Mouse (Mus musculus) neural tube, embryonic 15.5 days (tissue): ENCODE results near the gene Gm364. TPM values are rescaled to one million over a fixed set of nuclear protein-coding genes. Genes with fewer than 3 reads are reported as not detected.

Experiments used
- ATAC-seq: fragments of 200-750 bp; cut with Nextera tagmentation; 2 replicates; pipeline ENCODE4 v1.8.0; 2017; ENCODE audit warnings: mild to moderate bottlenecking, moderate TSS enrichment, moderate library complexity; ENCODE audit not compliant: low FRiP score
- H3K27ac ChIP-seq: fragments of 300-500 bp; sonication (generic); replicated peaks from 2 replicates; pipeline ENCODE4 v1.5.1; 2015; ENCODE audit warnings: mild to moderate bottlenecking, inconsistent platforms
- H3K27me3 ChIP-seq: fragments of 300-500 bp; sonication (generic); replicated peaks from 2 replicates; pipeline ENCODE4 v1.6.1; 2015; ENCODE audit warnings: inconsistent platforms
- H3K36me3 ChIP-seq: fragments of 300-500 bp; sonication (generic); 2 replicates; pipeline ENCODE4 v1.6.1; 2015; ENCODE audit warnings: inconsistent platforms
- H3K4me1 ChIP-seq: fragments of 300-500 bp; sonication (generic); 2 replicates; pipeline ENCODE4 v1.6.1; 2015; ENCODE audit warnings: inconsistent platforms
- H3K4me2 ChIP-seq: fragments of 300-500 bp; sonication (generic); 2 replicates; pipeline ENCODE4 v1.6.1; 2015; ENCODE audit warnings: inconsistent platforms, mild to moderate bottlenecking, moderate library complexity
- H3K4me3 ChIP-seq: fragments of 300-500 bp; sonication (generic); replicated peaks from 2 replicates; pipeline ENCODE4 v1.5.1; 2015; ENCODE audit warnings: mild to moderate bottlenecking, inconsistent platforms
- H3K9ac ChIP-seq: fragments of 300-500 bp; sonication (generic); replicated peaks from 2 replicates; pipeline ENCODE4 v1.6.1; 2015; ENCODE audit warnings: mild to moderate bottlenecking, inconsistent platforms
- H3K9me3 ChIP-seq: fragments of 300-500 bp; sonication (generic); replicated peaks from 2 replicates; pipeline ENCODE4 v1.6.1; 2016; ENCODE audit warnings: inconsistent platforms
- WGBS: fragments of 180-500 bp; shearing (Covaris S2); methylation state at CpG from one replicate; pipeline ENCODE4 v1.1.7; 2015; ENCODE audit warnings: mixed read lengths; 5-methylcytosine and 5-hydroxymethylcytosine counted together
- polyA plus RNA-seq: library from polyadenylated mRNA; unstranded; fragments of >200 nt; fragmentation: Nextera tagmentation; extraction: Ambion mirVana; gene quantifications from 2 replicates; pipeline ENCODE4 v1.2.1, GENCODE M21; 2015

Gene Gm364
- not detected in 2 replicates for polyA plus RNA-seq

DNA sequence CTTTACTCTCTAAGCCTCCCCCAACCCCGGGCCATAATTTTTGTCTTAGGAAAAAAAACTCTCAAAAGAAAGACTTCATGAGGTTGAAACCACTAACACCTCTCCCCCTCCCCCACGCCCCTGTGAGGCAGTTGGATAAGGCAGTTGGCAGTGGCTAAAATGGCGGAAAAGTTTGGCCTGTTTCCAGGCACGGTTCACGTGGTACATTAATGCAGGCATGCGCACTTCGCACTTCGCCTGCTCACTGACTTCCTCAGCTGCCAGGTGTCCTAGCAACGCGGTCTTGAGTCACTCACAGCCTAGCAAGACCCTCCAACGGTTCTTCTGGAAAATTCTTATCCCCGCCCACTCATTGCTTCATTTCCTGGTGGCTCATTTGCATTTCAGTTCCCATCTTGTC lies at the start of gene Gm364:
Gene Gm364, plus strand, starts transcription at position 386 of the 400 bp plus-strand sequence.
- Histone ChIP-seq H3K9me3 (no peaks in the 10 kb centered on the region), H3K27ac (no peak within 1 kb of the TSS), H3K4me1 (no peaks in the 10 kb centered on the region), H3K4me3 (no peak within 1 kb of the TSS), H3K4me2 (no peak within 1 kb of the TSS), H3K27me3 (no peaks in the 10 kb centered on the region), H3K9ac (no peak within 1 kb of the TSS), H3K36me3 (no peaks in the 10 kb centered on the region)
- 93% methylated on average over 12 of the region's 12 CpGs for WGBS
- no peak for ATAC-seq

DNA sequence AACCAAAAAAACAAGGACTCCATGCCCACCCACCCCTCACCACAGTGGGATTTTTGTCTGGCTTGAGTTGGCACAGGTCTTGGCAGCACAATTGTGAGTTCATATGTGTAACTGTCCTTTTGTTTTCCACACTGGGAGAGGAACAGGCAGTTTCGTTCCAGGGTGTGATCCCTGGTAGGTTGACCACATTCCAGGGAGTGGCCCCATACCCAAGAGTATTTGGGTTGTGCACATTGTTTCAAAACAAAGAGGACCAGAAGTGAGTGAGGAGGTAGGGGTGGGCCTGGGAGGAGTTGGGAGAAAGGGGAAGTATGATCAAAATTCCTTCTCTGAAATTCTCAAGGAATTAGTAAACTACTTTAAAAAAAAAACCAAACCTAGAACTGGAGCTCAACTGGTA lies 49.6 kb upstream of the Gm364 start:
- Histone ChIP-seq H3K4me1 (no peaks in the 10 kb centered on the region), H3K4me2 (no peak overlapping the region), H3K27me3 (no peaks in the 10 kb centered on the region), H3K9ac (no peak overlapping the region), H3K36me3 (no peaks in the 10 kb centered on the region), H3K4me3 (no peak overlapping the region), H3K9me3 (no peaks in the 10 kb centered on the region), H3K27ac (no peak overlapping the region)
- 40% methylated on average over 1 of the region's 1 CpGs for WGBS
- no peak for ATAC-seq

DNA sequence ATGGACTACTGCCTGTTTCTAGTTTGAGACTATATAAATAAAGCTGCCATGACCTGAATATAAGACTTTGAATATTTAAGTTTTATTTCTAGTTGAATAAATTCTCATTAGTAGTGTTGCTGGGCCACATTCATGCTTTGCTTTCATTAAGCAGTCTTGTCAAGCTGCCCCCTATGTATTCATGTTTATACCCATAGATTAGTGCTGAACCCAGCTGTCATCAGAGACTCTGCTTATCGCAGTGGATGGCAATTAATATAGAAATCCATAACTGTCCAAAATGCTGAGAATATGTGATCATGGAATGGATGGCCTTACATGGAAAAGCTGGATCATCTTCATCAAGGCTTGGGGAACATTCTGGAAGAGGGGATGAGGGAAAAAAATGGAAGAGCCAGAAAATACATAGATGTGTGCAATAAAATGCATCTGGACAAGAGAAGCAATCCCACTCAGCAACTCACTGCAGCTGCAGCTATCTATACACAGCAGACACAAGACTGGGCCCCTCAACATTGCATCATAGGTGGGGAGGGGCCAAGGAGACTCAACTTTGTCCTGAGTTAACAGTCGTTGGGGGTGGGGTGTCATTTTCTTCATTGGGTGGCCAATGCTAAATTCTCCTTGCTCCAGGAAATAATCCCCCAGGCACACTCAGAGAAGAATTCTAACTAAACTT lies 43.9 kb upstream of the Gm364 start:
- WGBS, result 61% methylated on average over 2 of the region's 2 CpGs
- no peaks in the 10 kb centered on the region for H3K27me3 ChIP-seq
- no peaks in the 10 kb centered on the region for H3K9me3 ChIP-seq
- H3K4me2 ChIP-seq, result no peak overlapping the region
- ATAC-seq, result no peak
- no peak overlapping the region for H3K4me3 ChIP-seq
- H3K27ac ChIP-seq, result no peak overlapping the region
- no peaks in the 10 kb centered on the region for H3K4me1 ChIP-seq
- no peak overlapping the region for H3K9ac ChIP-seq
- no peaks in the 10 kb centered on the region for H3K36me3 ChIP-seq

GRCm38 (mm10) chrX:57372965-57373364 lies 36.0 kb upstream of the Gm364 start:
- ATAC-seq, result no peak
- Histone ChIP-seq H3K4me1 (no peaks in the 10 kb centered on the region), H3K4me3 (no peak overlapping the region), H3K9ac (no peak overlapping the region), H3K27me3 (no peaks in the 10 kb centered on the region), H3K9me3 (no peaks in the 10 kb centered on the region), H3K4me2 (no peak overlapping the region), H3K27ac (no peak overlapping the region), H3K36me3 (peaks cover 3% of the 10 kb centered on the region)
- 87% methylated on average over 4 of the region's 4 CpGs for WGBS

GRCm38 (mm10) chrX:57373543-57373942 lies 35.4 kb upstream of the Gm364 start:
- H3K4me1 ChIP-seq, result no peaks in the 10 kb centered on the region
- no peak for ATAC-seq
- H3K36me3 ChIP-seq, result peaks cover 5% of the 10 kb centered on the region
- no peak overlapping the region for H3K27ac ChIP-seq
- H3K9ac ChIP-seq, result no peak overlapping the region
- no peaks in the 10 kb centered on the region for H3K9me3 ChIP-seq
- 90% methylated on average over 2 of the region's 2 CpGs for WGBS
- H3K4me3 ChIP-seq, result no peak overlapping the region
- no peak overlapping the region for H3K4me2 ChIP-seq
- no peaks in the 10 kb centered on the region for H3K27me3 ChIP-seq

GRCm38 (mm10) chrX:57374029-57374428 lies 34.9 kb upstream of the Gm364 start:
- no peak overlapping the region for H3K27ac ChIP-seq
- H3K4me3 ChIP-seq, result no peak overlapping the region
- H3K4me2 ChIP-seq, result no peak overlapping the region
- H3K9me3 ChIP-seq, result no peaks in the 10 kb centered on the region
- ATAC-seq, result no peak
- no peaks in the 10 kb centered on the region for H3K4me1 ChIP-seq
- H3K9ac ChIP-seq, result no peak overlapping the region
- no peaks in the 10 kb centered on the region for H3K27me3 ChIP-seq
- WGBS, result 77% methylated on average over 2 of the region's 2 CpGs
- H3K36me3 ChIP-seq, result peaks cover 9% of the 10 kb centered on the region

- H3K27ac ChIP-seq, result no peak overlapping the region
- H3K4me2 ChIP-seq, result no peak overlapping the region
- no peaks in the 10 kb centered on the region for H3K9me3 ChIP-seq
- H3K4me1 ChIP-seq, result no peaks in the 10 kb centered on the region
- H3K36me3 ChIP-seq, result peaks cover 14% of the 10 kb centered on the region
- no peak overlapping the region for H3K9ac ChIP-seq
- H3K4me3 ChIP-seq, result no peak overlapping the region
- no peaks in the 10 kb centered on the region for H3K27me3 ChIP-seq
- 81% methylated on average over 3 of the region's 3 CpGs for WGBS
- ATAC-seq, result no peak
These were observed 31.9 kb upstream of the Gm364 start for GRCm38 (mm10) chrX:57377096-57377495.

GRCm38 (mm10) chrX:57378579-57378978 lies 30.4 kb upstream of the Gm364 start:
- no peak for ATAC-seq
- H3K9me3 ChIP-seq, result no peaks in the 10 kb centered on the region
- WGBS, result 91% methylated on average over 3 of the region's 3 CpGs
- H3K9ac ChIP-seq, result no peak overlapping the region
- no peak overlapping the region for H3K4me2 ChIP-seq
- no peak overlapping the region for H3K27ac ChIP-seq
- peaks cover 17% of the 10 kb centered on the region for H3K36me3 ChIP-seq
- no peak overlapping the region for H3K4me3 ChIP-seq
- H3K27me3 ChIP-seq, result no peaks in the 10 kb centered on the region
- H3K4me1 ChIP-seq, result no peaks in the 10 kb centered on the region

DNA sequence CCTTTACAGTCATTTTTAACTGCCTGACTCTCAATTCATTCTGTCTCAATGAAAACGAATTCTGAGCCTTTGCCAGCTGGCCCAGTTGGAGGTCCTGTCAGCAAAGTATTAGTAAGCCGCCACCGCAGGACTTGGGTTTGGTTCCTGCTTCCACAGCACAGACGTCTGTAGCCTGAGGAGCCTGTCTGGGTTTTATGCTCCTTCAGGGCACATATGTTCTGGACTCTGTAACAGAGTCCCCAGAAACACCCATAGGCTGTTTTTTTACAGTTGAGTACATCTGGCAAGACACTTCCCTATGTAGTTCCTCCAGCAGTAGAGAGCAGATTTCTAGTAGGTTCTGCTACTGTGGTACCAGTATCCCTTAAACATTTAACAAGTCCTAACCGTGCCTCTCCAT lies 28.0 kb upstream of the Gm364 start:
- peaks cover 25% of the 10 kb centered on the region for H3K36me3 ChIP-seq
- no peak for ATAC-seq
- H3K27ac ChIP-seq, result no peak overlapping the region
- no peaks in the 10 kb centered on the region for H3K4me1 ChIP-seq
- no peak overlapping the region for H3K9ac ChIP-seq
- H3K4me2 ChIP-seq, result no peak overlapping the region
- H3K4me3 ChIP-seq, result no peak overlapping the region
- no peaks in the 10 kb centered on the region for H3K27me3 ChIP-seq
- WGBS, result 58% methylated on average over 5 of the region's 5 CpGs
- no peaks in the 10 kb centered on the region for H3K9me3 ChIP-seq

DNA sequence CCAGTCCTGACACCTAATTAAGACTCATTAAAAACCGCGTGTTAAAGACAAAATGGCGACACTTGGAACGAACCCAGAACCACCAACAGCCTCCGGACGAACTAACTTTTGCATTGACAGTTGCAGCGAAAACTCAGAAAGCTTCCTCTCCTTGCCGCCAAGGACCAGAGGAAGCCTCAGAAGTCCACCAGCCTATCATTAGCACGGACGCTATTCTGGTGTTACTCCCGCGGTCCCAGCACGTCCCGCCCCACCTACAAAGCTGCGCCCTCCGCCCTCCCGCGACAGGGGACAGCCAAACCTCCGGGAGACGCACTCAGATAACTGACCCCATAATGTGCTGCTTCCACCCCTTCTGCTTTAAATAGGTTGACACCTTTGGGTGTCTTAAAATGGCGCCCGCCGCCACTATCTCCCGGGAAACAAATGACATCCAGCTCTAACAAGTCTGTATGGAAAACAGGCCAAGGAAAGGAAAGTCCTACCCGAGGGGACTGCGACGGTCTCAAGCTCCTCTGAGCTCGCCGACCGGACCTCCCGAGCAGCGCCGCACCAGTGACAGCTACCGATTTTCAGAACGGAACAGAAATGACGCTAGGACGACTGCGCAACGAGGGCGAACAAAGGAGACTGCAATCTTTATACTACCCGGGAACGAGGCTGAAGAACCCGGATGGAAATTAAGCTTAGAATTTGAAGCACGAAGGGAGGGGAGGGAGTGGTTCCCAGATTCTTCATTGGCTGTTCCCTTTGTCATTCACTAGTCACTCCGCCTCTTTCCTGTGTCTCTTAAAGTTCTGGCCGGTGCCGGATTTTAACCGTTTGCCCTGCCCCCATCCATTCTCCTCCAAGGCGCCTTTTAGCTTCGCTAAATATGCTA lies 16.3 kb upstream of the Gm364 start, which contains the start of gene Rbmx:
Gene Rbmx, minus strand, starts transcription at position 670 of the 880 bp plus-strand sequence.
- WGBS, result 20% methylated on average over 50 of the region's 50 CpGs
- H3K4me2 ChIP-seq, result peak within 1 kb of the TSS; percentile 52
- H3K27ac ChIP-seq, result peak within 1 kb of the TSS; percentile 93
- H3K27me3 ChIP-seq, result no peaks in the 10 kb centered on the region
- H3K36me3 ChIP-seq, result peaks cover 11% of the 10 kb centered on the region; the same call in 1 of the 2 replicates
- no peaks in the 10 kb centered on the region for H3K9me3 ChIP-seq
- peak within 1 kb of the TSS; percentile 67 for H3K9ac ChIP-seq
- peak within 1 kb of the TSS; percentile 55 for H3K4me3 ChIP-seq
- peaks cover 7% of the 10 kb centered on the region; the same call in 1 of the 2 replicates for H3K4me1 ChIP-seq
- ATAC-seq, result peak; percentile 98

GRCm38 (mm10) chrX:57393412-57393811 lies 15.5 kb upstream of the Gm364 start:
- Histone ChIP-seq H3K36me3 (peaks cover 8% of the 10 kb centered on the region; the same call in 1 of the 2 replicates), H3K27me3 (no peaks in the 10 kb centered on the region), H3K27ac (no peak overlapping the region), H3K9ac (no peak overlapping the region), H3K4me3 (peak overlapping the region; percentile 55), H3K4me2 (peak overlapping the region; percentile 46), H3K9me3 (no peaks in the 10 kb centered on the region), H3K4me1 (peaks cover 7% of the 10 kb centered on the region; the same call in 1 of the 2 replicates)
- 24% methylated on average over 7 of the region's 7 CpGs for WGBS
- peak; percentile 54 for ATAC-seq

DNA sequence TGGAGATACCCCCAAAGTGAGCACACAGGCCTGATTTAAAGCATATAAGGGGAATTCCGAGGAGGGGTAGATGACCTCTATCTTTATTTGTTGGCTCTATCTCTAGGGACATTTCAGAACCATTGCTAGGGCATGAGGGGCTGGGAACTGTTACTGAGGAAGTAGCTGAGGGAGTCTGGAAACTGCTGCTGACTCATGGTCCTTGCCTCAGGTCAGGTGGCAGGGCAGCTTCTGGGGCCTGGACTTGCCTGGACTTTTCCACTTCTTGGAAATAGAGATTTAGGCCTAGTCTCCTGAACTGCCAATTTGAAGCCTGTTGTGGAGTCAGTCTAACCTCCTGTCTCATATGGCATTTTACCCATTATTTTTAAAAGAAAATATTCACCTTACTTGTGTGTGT lies 7.6 kb upstream of the Gm364 start:
- no peak overlapping the region for H3K27ac ChIP-seq

More for the DNA sequence above, 7.6 kb upstream of the Gm364 start:
- no peak for ATAC-seq
- no peak overlapping the region for H3K9ac ChIP-seq
- H3K4me3 ChIP-seq, result no peak overlapping the region
- no peak overlapping the region for H3K4me2 ChIP-seq
- no peaks in the 10 kb centered on the region for H3K9me3 ChIP-seq
- WGBS, result 88% methylated on average over 1 of the region's 1 CpGs
- no peaks in the 10 kb centered on the region for H3K4me1 ChIP-seq
- H3K27me3 ChIP-seq, result no peaks in the 10 kb centered on the region
- H3K36me3 ChIP-seq, result no peaks in the 10 kb centered on the region
